In the genomic region with DNA sequence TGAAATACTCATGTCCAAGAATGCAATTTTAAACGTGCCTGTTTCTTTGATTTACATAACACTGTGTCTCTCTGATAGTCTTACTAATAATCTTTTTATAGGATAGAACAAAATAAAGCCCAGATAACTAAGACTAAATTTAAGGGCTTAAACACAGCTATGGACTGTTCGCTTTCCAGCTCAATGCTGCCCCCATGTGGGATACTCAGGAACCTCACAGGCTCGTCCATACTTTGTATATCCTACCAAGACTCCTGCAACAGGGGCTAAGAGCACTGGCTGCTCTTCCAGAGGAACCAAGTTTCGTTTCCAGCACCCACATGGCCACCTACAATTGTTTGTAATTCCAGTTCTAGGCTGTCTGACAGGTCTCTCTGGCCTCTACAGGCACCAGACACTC, we compare ENCODE assay signal across 7 mouse cellular contexts. TPM values are rescaled to one million over a fixed set of nuclear protein-coding genes. Genes with fewer than 3 reads are reported as not detected.
DNase-seq lines count a peak whose midpoint lies in the region; ATAC-seq and TF ChIP-seq lines count a peak whose summit lies in the region.

No protein-coding gene starts in this region.

- peak; percentile 87 for DNase-seq in midbrain, embryonic 11.5 days (ENCODE audit: low spot score, missing footprints)
- peak; percentile 58 to 69 for DNase-seq in adrenal gland, adult 18-20 months (ENCODE audit: low spot score in 2 of 2)
- DNase-seq in embryo, embryonic 10.5 days (ENCODE audit: low spot score), result peak; percentile 69
- DNase-seq in kidney, postnatal 0 days (ENCODE audit: low spot score), result peak; percentile 75
- peak; percentile 31 to 40 for DNase-seq in lung, adult 18-20 months
- DNase-seq in right cerebral cortex, postnatal 14 days, result peak; percentile 81

- H3K9ac ChIP-seq in midbrain, embryonic 11.5 days (ENCODE audit: low read length), result no peak overlapping the region
- H3K9ac ChIP-seq in midbrain, embryonic 15.5 days, result no peak overlapping the region
- H3K9ac ChIP-seq in kidney, postnatal 0 days (ENCODE audit: low read depth, low read length), result no peak overlapping the region

- H3K4me1 ChIP-seq in midbrain, embryonic 11.5 days (ENCODE audit: control insufficient read depth, insufficient read depth, low read length), result no peaks in the 10 kb centered on the region
- no peaks in the 10 kb centered on the region for H3K4me1 ChIP-seq in midbrain, embryonic 15.5 days
- H3K4me1 ChIP-seq in kidney, postnatal 0 days (replicated peaks; ENCODE audit: insufficient read depth, low read length), result no peaks in the 10 kb centered on the region

- H3K9me3 ChIP-seq in midbrain, embryonic 11.5 days (ENCODE audit: control insufficient read depth, low read length), result no peaks in the 10 kb centered on the region
- H3K9me3 ChIP-seq in midbrain, embryonic 15.5 days, result no peaks in the 10 kb centered on the region
- H3K9me3 ChIP-seq in kidney, postnatal 0 days (replicated peaks; ENCODE audit: low read length), result no peaks in the 10 kb centered on the region

- no peaks in the 10 kb centered on the region for H3K27me3 ChIP-seq in midbrain, embryonic 11.5 days (ENCODE audit: control insufficient read depth, insufficient read depth, low read length)
- no peaks in the 10 kb centered on the region for H3K27me3 ChIP-seq in midbrain, embryonic 15.5 days (replicated peaks)
- H3K27me3 ChIP-seq in kidney, postnatal 0 days (ENCODE audit: insufficient read depth, low read length), result no peaks in the 10 kb centered on the region

- TF ChIP-seq CTCF in kidney, postnatal 0 days (IDR thresholded peaks at IDR 0.05; ENCODE audit: low read depth), result peak; percentile 77

- H3K27ac ChIP-seq in midbrain, embryonic 11.5 days (ENCODE audit: low read depth, low read length), result no peak overlapping the region
- H3K27ac ChIP-seq in midbrain, embryonic 15.5 days, result no peak overlapping the region
- no peak overlapping the region for H3K27ac ChIP-seq in kidney, postnatal 0 days

- no peak for ATAC-seq in midbrain, embryonic 11.5 days (ENCODE audit: low FRiP score)
- no peak for ATAC-seq in midbrain, embryonic 15.5 days (replicated peaks)
- ATAC-seq in kidney, postnatal 0 days (replicated peaks; ENCODE audit: low FRiP score, low read depth), result no peak

- H3K4me2 ChIP-seq in midbrain, embryonic 11.5 days, result no peak overlapping the region
- no peak overlapping the region for H3K4me2 ChIP-seq in midbrain, embryonic 15.5 days
- H3K4me2 ChIP-seq in kidney, postnatal 0 days (ENCODE audit: low read length), result no peak overlapping the region

- no peak overlapping the region for H3K4me3 ChIP-seq in midbrain, embryonic 11.5 days (ENCODE audit: low read depth, low read length)
- H3K4me3 ChIP-seq in midbrain, embryonic 15.5 days, result no peak overlapping the region
- H3K4me3 ChIP-seq in kidney, postnatal 0 days (replicated peaks; ENCODE audit: low read depth, low read length), result no peak overlapping the region

- H3K36me3 ChIP-seq in midbrain, embryonic 11.5 days (ENCODE audit: control insufficient read depth, insufficient read depth, low read length), result no peaks in the 10 kb centered on the region
- no peaks in the 10 kb centered on the region for H3K36me3 ChIP-seq in midbrain, embryonic 15.5 days (replicated peaks)
- H3K36me3 ChIP-seq in kidney, postnatal 0 days (ENCODE audit: insufficient read depth, low read length), result no peaks in the 10 kb centered on the region

- 31% methylated on average over 4 of the region's 4 CpGs for WGBS in midbrain, embryonic 11.5 days
- 28% methylated on average over 4 of the region's 4 CpGs for WGBS in midbrain, embryonic 15.5 days
- WGBS in kidney, postnatal 0 days, result 30% methylated on average over 4 of the region's 4 CpGs

RNA-seq across cellular contexts. Expression of a gene that starts 12.0 kb away (rescaled TPM):
- polyA plus RNA-seq in midbrain, embryonic 11.5 days (2014; fragmentation: Nextera tagmentation; extraction: Ambion mirVana), result 0.21 TPM in 1 of 2 replicates, not detected in the other
- 0.22 TPM in 1 of 2 replicates, not detected in the other for polyA plus RNA-seq in midbrain, embryonic 15.5 days (2015; fragmentation: Nextera tagmentation; extraction: Ambion mirVana)
- total RNA-seq in adrenal gland, adult 18-20 months (2021), result not detected
- 0.10 and 0.16 TPM in 2 replicates for polyA plus RNA-seq in kidney, postnatal 0 days (2015; fragmentation: Nextera tagmentation; extraction: Ambion mirVana)

RNA-seq across cellular contexts. Expression of a gene that starts 17.4 kb away (rescaled TPM):
- 0.12 and 0.14 TPM in 2 replicates for polyA plus RNA-seq in midbrain, embryonic 11.5 days (2014; fragmentation: Nextera tagmentation; extraction: Ambion mirVana)
- 0.06 TPM in 1 of 2 replicates, not detected in the other for polyA plus RNA-seq in midbrain, embryonic 15.5 days (2015; fragmentation: Nextera tagmentation; extraction: Ambion mirVana)
- total RNA-seq in adrenal gland, adult 18-20 months (2021), result 1 to 10 TPM; 2.8 to 7.9 TPM
- 2.3 and 2.4 TPM in 2 replicates for polyA plus RNA-seq in kidney, postnatal 0 days (2015; fragmentation: Nextera tagmentation; extraction: Ambion mirVana)

Comparison
In these comparisons a context has a peak if more than half of its experiments do, and no peak if none do; other contexts are left out.
1. DNase-seq: peak in every context shown above with its lines; median percentile 87 in midbrain, embryonic 11.5 days; 81 in right cerebral cortex, postnatal 14 days; 75 in kidney, postnatal 0 days; 69 in embryo, embryonic 10.5 days; 64 in adrenal gland, adult 18-20 months; 36 in lung, adult 18-20 months.